Mouse (Mus musculus) ovary, postnatal 36 days (tissue): Measurements from ENCODE around the gene Baz2b.
"Not testable (repeated sequence)": the region's sequence is repeated elsewhere in the genome, so short reads cannot be mapped to it uniquely, and the experiment has no call there.

Experiments used
- DNase-seq: peaks from one replicate; pipeline ENCODE4 v3.0.0; 2022; ENCODE audit warnings: low spot score, mixed read lengths

Gene Baz2b

GRCm38 (mm10) chr2:60089528-60090247, 120.0 kb downstream of the Baz2b start:
- DNase-seq: no peak

DNA sequence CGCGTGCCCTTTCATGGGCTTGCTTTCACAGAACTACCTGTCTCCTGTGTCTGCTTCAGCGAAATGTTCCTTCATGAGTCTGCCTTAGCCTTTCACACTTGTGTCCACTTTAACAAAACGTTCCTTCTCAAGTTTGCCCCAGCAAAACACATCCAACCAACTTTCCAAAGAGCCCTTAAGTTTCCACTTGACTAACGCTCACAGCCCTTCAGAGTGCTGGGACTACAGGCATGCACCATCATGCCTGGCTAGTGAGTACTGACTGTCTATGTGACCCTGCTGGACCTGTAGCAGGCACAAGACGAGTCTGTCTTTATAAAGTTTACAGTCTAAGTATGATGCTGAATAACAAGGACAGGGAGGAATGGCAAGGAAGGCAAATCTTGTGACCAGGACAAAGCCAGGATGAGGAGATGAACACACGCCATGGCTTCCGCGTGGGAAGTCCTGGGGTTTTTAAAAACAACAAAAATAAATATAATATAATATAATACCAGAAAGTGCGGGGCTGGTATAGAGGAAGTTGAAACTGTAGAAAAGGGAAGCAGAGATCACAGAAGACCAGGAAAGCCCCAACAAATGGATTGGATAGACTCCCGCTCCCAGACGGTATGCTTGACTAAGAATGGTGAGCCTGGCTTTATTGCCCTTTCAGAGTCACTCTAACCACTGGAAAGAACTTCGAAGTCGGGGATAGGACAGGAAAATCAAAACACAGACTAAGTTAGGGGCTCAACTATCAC, 120.7 kb downstream of the Baz2b start:
- DNase-seq: no peak

DNA sequence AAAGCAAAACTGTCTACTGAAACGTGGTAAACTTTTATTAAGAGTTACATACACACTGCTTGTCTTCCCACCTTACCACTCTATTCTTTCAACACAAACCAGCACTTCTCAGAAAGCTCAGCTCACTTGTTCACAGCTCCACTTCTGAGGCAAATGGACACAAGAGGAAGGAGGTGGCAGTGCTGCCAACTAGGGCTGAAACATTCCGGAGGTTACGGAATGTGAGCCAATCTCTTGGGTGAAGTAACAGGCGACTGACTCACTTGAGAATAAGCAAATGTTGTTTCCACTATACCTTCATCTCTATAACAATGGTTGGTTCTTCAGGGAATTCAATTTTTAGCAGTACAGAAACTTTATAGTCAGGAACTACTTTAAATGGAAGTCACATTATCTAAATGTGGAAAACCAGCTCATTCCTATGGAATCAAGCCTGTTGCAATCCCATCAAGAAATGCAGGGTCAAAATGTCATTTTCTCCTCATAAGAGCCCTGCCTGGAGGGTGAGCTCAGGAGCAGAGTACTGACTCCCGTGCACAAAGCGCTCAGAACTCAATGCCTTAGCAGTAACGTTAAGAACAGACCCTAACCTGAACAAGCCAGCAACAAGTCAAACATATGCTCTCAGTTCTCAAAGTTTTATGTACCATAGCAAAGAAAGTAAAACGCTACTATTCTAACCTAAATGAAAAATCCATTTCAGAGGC, 123.3 kb downstream of the Baz2b start:
- DNase-seq: no peak

- no peak for DNase-seq
Measured at GRCm38 (mm10) chr2:60084823-60085222, 124.8 kb downstream of the Baz2b start.

DNA sequence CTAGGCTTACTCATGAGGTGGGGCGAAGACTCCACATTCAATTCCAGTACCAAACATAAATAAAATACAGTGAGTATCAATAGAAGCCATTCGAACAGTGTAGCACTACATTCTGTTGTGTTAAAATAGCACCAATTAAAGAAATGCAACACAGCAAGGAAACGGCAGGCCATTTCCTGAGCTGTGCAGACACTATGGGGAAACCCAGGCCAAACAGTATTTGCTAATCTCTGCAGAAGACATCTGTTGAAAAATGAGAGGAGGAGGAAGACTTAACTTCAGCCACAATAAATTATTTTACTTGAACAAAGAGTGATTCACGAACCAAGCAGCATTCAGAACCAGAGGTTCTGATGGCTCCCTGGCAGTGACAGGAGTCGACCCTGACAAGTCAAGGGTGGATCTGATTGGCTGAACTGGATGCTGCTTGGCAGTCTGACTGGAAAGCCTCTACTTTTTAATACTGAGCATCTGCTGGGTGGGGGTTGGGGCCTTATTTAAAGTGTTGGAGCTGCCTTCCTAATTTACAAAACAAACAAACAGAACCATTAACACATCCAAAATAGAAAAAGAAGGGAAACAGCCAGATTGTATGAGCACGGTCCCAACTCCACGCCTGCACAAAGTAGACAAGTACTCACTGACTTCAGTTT, 126.5 kb downstream of the Baz2b start:
- no peak for DNase-seq

DNA sequence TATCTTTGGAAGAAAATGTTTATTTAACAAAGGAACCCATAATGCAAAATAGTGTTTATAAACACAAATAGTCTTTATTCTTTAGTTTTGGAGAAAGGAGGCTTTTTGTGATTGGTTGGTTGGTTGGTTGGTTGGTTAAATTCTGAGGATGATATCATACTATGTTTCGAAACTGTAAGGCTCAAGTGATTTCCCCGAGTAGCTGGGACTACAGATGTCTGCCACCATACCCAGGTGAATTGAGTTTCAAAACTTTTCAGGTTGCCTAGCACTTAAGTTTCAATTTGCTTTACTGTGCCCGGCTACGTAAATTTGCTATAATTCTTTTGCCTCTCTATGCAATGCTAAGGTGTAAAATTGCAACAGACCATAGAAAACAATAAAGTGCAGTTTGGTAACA, 127.4 kb downstream of the Baz2b start:
- DNase-seq: no peak

DNA sequence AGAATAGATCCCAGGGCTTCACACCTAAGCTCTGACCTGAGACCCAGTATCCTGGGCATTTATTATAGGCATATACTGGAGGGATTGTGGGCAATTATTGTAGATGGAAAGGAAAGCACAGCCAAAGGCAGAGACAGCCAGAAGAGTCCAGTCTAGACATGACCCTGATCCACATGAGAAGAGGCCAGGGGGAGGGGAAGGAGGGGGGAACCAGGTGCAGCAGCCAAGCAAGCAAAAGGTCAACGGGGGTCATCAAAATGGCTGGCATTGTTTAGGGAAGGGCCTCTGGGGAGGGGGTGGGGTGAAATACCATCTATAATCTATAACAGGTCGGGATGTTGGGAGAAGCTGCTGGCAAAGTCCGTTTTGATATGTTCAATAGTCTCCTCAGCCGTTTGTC, 128.8 kb downstream of the Baz2b start:
- no peak for DNase-seq

DNA sequence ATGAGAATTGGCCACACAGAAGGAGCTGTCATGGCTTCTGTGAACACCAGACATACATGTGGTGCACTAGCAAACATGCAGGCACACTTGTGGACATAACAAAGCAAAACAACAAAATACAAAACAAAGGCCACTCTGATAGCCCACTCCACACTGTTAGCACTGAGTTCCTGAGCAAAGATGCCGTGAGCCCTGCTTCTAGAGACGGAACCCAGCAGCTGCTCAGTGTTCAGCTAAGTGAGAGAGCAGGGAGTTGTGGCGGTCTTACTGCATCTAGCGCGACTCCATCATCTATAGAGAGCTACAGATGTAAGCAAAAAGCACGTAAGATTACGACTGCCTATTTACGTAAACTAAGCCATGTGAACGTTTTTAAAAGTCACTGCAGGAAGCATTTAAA, 132.0 kb downstream of the Baz2b start:
- DNase-seq: no peak

GRCm38 (mm10) chr2:60076800-60077199, 132.8 kb downstream of the Baz2b start:
- no peak for DNase-seq

DNA sequence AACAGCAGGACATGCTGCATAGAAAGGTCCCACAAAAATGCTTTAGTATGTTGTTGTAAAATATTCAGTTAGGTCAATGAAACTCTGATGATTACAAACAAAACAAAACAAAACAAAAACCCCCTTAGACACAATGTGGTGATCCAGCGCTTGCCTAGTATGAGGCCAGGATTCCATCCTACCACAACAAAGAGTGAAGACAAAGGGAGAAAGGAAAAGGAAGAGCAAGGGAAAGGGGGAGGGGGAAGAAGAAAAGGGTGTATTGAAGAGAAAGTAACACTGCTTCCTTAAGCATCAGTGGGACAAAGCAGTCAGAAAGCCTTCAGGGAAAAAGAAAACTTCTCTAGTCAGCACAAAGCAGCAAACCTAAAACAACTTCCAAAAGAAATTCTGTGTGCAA, 133.6 kb downstream of the Baz2b start:
- DNase-seq: no peak

DNA sequence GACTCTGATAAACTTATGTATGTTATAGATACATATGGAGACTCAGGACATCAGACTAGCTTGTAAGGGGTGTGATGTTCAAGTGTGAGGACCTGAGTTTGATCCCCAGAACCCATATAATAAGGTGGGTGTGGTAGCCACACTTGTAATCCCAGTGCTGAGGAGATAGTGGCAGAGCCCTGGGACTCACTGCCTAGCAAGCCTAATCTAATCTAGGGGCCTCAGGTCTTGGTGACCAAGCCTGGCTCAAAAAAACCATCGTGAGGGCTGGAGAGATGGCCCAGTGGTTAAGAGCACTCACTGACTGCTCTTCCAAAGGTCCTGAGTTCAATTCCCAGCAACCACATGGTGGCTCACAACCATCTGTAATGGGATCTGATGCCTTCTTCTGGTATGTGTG, 135.8 kb downstream of the Baz2b start:
- DNase-seq: not testable (repeated sequence)

DNA sequence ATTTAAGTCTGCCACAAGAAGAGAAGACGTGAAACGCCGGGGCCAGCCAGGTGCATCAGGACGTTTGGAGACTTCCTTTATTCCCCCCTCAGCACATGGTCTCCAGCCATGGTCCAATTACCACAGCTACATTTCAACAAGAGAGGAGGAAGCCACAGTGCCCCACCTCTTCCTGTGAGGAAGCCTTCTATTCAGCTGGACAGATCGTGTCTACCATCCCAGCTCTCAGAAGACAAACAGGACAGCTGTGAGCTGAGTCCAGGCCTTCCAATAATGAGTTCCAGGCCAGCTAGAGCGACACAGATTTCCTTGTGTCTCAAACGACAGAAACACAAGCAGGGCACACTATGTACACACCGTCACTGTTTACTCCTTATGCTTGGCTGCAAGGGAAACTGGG, 137.8 kb downstream of the Baz2b start:
- DNase-seq: no peak

GRCm38 (mm10) chr2:60070938-60071337, 138.7 kb downstream of the Baz2b start:
- no peak for DNase-seq

DNA sequence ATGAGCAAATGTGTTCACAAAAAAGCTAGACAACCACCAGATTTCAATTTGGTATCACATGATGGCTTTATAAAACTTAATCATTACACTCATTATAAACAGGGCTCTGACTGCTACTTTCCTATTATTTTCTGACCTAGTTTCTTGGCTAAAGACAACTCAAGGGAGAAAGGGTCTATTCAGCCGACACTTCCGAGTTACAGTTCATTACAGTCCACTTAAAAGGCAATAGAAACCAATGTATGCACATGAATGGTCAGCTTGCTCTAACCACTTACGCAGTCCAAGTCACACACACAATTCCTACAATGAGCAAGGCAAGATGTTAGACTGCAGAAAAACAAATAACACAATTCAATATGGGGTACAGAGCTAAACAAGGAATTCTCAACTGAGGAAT, 141.2 kb downstream of the Baz2b start:
- no peak for DNase-seq

GRCm38 (mm10) chr2:60065415-60065814, 144.2 kb downstream of the Baz2b start:
- no peak for DNase-seq

DNA sequence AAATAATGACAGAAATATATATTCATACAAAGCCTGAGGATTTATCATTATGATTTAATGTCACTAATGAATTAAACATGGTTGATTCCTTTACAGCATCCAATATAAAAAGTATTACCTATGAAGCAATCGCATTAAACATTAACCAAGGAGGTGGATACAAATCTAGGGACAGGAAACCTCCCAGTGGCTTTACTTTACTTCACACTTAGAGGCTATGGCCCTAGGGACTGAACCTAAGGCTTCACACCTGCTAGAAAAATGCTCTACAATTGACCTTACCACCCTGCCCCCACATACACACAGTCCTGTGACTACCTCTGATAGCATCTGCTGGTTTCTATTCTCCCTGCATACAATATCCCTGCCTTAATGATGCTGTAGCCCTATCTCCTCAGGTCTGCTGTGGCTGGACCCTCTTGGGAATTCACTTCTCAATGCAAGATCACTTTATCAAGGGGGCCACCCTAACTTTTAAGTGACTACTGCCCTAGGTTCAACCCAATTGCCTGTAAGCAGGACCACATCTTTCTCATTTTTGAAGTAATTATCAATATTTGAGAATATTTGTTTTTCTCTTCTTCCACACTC, 149.4 kb downstream of the Baz2b start:
- DNase-seq: no peak

GRCm38 (mm10) chr2:60059300-60059699, 150.3 kb downstream of the Baz2b start:
- DNase-seq: no peak

DNA sequence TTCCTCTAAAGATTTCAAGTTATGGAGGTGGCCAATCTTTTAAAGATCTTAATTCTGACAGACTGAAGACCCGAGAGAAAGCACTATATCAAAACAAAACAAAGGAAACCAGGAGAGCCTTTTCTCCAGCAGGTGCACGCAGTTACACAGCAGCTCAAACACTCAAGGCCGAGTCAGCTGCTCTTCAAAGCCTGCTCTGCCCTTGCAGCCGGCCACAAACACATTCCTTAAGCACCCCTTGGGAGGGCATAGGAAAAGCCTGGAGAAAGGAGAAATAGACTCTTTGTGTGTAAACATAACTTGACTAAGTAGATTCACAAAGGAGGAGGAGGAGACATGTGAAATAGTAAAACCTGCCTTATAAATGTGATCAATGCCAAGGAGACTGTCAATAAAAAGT, 153.6 kb downstream of the Baz2b start:
- DNase-seq: no peak

- no peak for DNase-seq
Measured at GRCm38 (mm10) chr2:60054808-60055535, 154.7 kb downstream of the Baz2b start.

DNA sequence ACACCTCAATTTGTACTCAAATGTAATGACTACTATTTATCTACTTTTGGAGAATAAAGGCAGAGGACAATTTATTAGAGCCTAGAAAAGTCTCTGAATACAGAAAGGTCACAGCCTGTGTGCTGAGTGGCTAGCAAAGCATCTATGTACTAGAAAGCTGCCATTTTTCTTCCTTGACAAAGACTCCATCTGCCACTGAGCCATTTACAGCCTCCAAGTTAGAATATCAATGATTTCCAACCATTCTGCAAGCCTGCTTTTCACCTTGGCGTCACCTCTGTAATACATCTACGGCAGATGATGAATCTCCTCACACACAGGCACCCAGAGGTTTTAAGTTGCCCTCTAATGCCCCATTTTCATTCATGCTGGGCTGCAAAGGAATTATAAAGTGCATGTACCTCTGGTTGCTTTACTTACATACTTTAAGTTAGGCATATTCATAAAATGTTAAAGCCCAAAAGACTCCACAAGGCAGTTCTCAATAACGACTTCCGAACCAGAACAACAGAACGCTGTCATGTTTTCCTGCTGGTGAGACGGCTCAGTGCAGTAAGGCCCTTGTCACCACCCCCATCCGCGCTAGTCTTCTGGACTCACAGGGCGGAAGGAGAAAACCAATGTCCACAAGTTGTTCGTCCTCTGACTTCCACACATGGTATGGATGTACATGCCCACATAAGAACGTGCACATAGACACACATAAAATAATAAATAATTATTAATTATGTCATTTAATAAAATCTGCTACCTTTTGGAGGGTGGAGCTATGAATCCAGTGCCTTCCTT, 156.2 kb downstream of the Baz2b start:
- DNase-seq: no peak
